Mouse (Mus musculus): ENCODE measurements around the gene Dgkz. TPM values are rescaled to one million over a fixed set of nuclear protein-coding genes. Genes with fewer than 3 reads are reported as not detected.

Dgkz gene
- polyA plus RNA-seq, 1 experiment from 2014 or later, result 36.3 TPM

DNA sequence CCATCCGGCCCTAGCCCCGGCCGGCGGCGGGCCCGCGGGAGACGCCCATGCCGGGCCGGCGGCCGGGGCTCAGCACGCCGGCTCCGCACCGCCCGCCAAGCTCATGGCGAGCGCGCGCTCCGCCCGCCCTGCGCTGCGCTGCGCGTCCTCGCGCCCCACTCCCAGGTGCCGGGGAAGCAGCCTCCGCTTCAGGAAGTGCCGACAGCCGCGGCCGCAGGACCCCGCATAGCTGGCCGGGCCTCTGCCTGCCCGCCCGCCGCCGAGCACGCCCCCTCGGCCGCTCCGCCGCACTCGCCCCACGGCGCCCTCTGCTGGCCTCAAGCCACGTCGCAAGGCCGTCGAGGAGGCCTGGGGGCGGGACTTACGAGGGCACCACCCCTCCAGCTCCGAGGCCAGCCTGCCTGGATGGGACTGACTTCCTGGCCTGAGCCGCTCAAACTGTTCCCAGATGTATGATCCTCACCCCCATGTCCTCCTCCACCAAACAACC lies 12.2 kb downstream of the Dgkz start:
- H3K4me1 ChIP-seq (replicated peaks), result peaks cover 67% of the 10 kb centered on the region
- peak overlapping the region; percentile 93 for H3K27ac ChIP-seq
- under 1% methylated on average over 56 of the region's 57 CpGs for WGBS
- H3K9me3 ChIP-seq, result no peaks in the 10 kb centered on the region
- DNase-seq (ENCODE audit: low spot score), result peak; percentile 94
- H3K36me3 ChIP-seq, result peaks cover 12% of the 10 kb centered on the region; the same call in 1 of the 2 replicates
- H3K4me3 ChIP-seq, result peak overlapping the region; percentile 87
- peaks cover 29% of the 10 kb centered on the region for H3K27me3 ChIP-seq (ENCODE audit: insufficient read depth, poor library complexity, severe bottlenecking)

DNA sequence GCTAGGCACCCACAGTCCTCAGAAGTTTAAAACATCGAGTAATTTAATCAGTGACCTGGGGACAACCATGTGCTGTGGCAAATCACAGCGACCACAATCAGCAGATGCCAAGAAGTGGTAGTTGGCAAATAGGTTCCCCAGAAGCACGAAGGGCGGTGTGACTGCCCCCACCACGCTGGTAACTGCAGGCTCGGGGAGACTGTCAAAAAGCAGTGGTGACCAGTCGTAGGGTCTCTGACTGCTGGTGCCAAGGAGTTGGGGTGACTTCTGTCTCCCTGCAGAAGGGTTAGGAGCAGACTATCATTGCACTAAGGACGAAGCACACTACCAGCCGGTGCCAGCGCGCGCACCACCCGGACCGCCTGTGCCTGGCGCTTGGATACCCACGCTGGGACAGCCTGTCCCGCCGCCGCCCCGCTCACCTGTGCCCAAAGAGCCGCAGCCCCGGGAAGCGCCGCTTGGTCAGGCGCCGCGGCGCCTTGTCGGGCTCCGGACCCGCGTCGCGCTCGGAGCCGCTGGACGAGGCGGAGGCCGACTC lies 12.7 kb downstream of the Dgkz start:
- DNase-seq (ENCODE audit: low spot score), result no peak
- H3K27me3 ChIP-seq (ENCODE audit: insufficient read depth, poor library complexity, severe bottlenecking), result peaks cover 29% of the 10 kb centered on the region
- peaks cover 12% of the 10 kb centered on the region; the same call in 1 of the 2 replicates for H3K36me3 ChIP-seq
- peak overlapping the region; percentile 93 for H3K27ac ChIP-seq
- H3K4me3 ChIP-seq, result peak overlapping the region; percentile 87
- peaks cover 62% of the 10 kb centered on the region for H3K4me1 ChIP-seq (replicated peaks)
- no peaks in the 10 kb centered on the region for H3K9me3 ChIP-seq
- WGBS, result under 1% methylated on average over 39 of the region's 39 CpGs

GRCm38 (mm10) chr2:91961901-91962761 lies 13.5 kb downstream of the Dgkz start:
- Histone ChIP-seq H3K36me3 (peaks cover 12% of the 10 kb centered on the region; the same call in 1 of the 2 replicates), H3K4me3 (peak overlapping the region; percentile 87), H3K27ac (no peak overlapping the region), H3K27me3 (ENCODE audit: insufficient read depth, poor library complexity, severe bottlenecking) (peaks cover 29% of the 10 kb centered on the region), H3K4me1 (replicated peaks) (peaks cover 66% of the 10 kb centered on the region), H3K9me3 (no peaks in the 10 kb centered on the region)
- no peak for DNase-seq (ENCODE audit: low spot score)
- WGBS, result 61% methylated on average over 4 of the region's 4 CpGs

GRCm38 (mm10) chr2:91960459-91960858 lies 15.2 kb downstream of the Dgkz start:
- H3K36me3 ChIP-seq, result peaks cover 14% of the 10 kb centered on the region; the same call in 1 of the 2 replicates
- WGBS, result 96% methylated on average over 5 of the region's 5 CpGs
- peaks cover 67% of the 10 kb centered on the region for H3K4me1 ChIP-seq (replicated peaks)
- no peak overlapping the region for H3K27ac ChIP-seq
- H3K4me3 ChIP-seq, result no peak overlapping the region
- H3K27me3 ChIP-seq (ENCODE audit: insufficient read depth, poor library complexity, severe bottlenecking), result peaks cover 15% of the 10 kb centered on the region
- DNase-seq (ENCODE audit: low spot score), result no peak
- H3K9me3 ChIP-seq, result no peaks in the 10 kb centered on the region

GRCm38 (mm10) chr2:91959544-91960410 lies 15.9 kb downstream of the Dgkz start:
- DNase-seq (ENCODE audit: low spot score), result no peak

DNA sequence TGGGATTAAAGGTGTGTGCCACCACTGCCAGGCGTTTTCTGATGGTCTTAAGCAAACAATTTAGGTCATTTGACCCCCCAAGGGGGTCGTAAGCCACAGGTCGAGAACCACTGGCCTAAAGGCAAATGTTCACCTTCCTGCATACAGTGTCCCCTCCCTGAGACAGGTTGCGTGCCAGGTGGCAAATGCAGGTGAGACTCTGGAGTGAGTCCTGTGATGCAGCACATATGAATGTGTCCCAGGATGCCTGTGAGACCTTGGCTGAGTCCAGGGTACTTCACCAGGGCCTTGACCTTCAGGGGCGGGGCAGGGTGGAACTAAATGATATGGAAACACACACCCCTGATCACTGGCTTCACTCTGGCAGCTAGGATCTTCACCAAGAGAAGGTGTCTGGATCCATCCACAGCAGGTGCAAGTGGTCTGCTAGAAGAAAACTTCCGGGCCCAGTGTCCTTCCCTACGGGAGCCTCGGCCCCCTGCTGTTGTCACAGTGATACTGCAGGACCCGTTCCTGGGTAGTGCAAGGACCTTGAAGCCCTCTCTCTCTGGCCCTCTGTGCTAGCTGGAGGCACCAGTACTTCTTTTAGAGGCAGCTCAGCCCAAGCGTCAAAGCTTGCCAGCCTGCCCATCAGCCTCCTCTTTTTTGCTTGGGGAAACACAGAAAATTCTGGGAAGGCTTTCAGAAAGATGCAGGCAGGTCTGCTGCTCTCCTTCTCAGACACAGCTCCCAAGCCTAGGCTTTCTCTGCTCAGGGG lies 16.8 kb downstream of the Dgkz start:
- WGBS, result 52% methylated on average over 10 of the region's 10 CpGs

More at GRCm38 (mm10) chr2:91959544-91960410, 15.9 kb downstream of the Dgkz start:
- peaks cover 8% of the 10 kb centered on the region for H3K27me3 ChIP-seq (ENCODE audit: insufficient read depth, poor library complexity, severe bottlenecking)
- H3K4me1 ChIP-seq (replicated peaks), result peaks cover 70% of the 10 kb centered on the region
- H3K4me3 ChIP-seq, result no peak overlapping the region
- H3K27ac ChIP-seq, result no peak overlapping the region
- 80% methylated on average over 11 of the region's 11 CpGs for WGBS
- no peaks in the 10 kb centered on the region for H3K9me3 ChIP-seq
- H3K36me3 ChIP-seq, result peaks cover 14% of the 10 kb centered on the region; the same call in 1 of the 2 replicates

GRCm38 (mm10) chr2:91958049-91958448 lies 17.6 kb downstream of the Dgkz start:
- Histone ChIP-seq H3K27ac (no peak overlapping the region), H3K4me3 (no peak overlapping the region), H3K9me3 (no peaks in the 10 kb centered on the region), H3K36me3 (peaks cover 14% of the 10 kb centered on the region; the same call in 1 of the 2 replicates), H3K27me3 (ENCODE audit: insufficient read depth, poor library complexity, severe bottlenecking) (no peaks in the 10 kb centered on the region), H3K4me1 (replicated peaks) (peaks cover 76% of the 10 kb centered on the region)
- DNase-seq (ENCODE audit: low spot score), result no peak
- WGBS, result 91% methylated on average over 8 of the region's 8 CpGs

More for the DNA sequence above, 16.8 kb downstream of the Dgkz start:
- Histone ChIP-seq H3K4me1 (replicated peaks) (peaks cover 76% of the 10 kb centered on the region), H3K27me3 (ENCODE audit: insufficient read depth, poor library complexity, severe bottlenecking) (no peaks in the 10 kb centered on the region), H3K27ac (no peak overlapping the region), H3K36me3 (peaks cover 14% of the 10 kb centered on the region; the same call in 1 of the 2 replicates), H3K9me3 (no peaks in the 10 kb centered on the region), H3K4me3 (no peak overlapping the region)
- DNase-seq (ENCODE audit: low spot score), result peak; percentile 49

GRCm38 (mm10) chr2:91957096-91957495 lies 18.6 kb downstream of the Dgkz start:
- peak overlapping the region; percentile 53; the same call in 1 of the 2 replicates for H3K27ac ChIP-seq
- H3K4me1 ChIP-seq (replicated peaks), result peaks cover 66% of the 10 kb centered on the region
- no peak for DNase-seq (ENCODE audit: low spot score)
- no peaks in the 10 kb centered on the region for H3K27me3 ChIP-seq (ENCODE audit: insufficient read depth, poor library complexity, severe bottlenecking)
- H3K4me3 ChIP-seq, result no peak overlapping the region
- no peaks in the 10 kb centered on the region for H3K9me3 ChIP-seq
- H3K36me3 ChIP-seq, result peaks cover 14% of the 10 kb centered on the region; the same call in 1 of the 2 replicates
- whole genome bisulfite sequencing, result 75% methylated on average over 4 of the region's 4 CpGs

GRCm38 (mm10) chr2:91955875-91956274 lies 19.8 kb downstream of the Dgkz start:
- Histone ChIP-seq H3K4me3 (no peak overlapping the region), H3K4me1 (replicated peaks) (peaks cover 58% of the 10 kb centered on the region), H3K9me3 (no peaks in the 10 kb centered on the region), H3K36me3 (peaks cover 14% of the 10 kb centered on the region; the same call in 1 of the 2 replicates), H3K27me3 (ENCODE audit: insufficient read depth, poor library complexity, severe bottlenecking) (no peaks in the 10 kb centered on the region), H3K27ac (no peak overlapping the region)
- 87% methylated on average over 6 of the region's 6 CpGs for WGBS
- DNase-seq (ENCODE audit: low spot score), result no peak

DNA sequence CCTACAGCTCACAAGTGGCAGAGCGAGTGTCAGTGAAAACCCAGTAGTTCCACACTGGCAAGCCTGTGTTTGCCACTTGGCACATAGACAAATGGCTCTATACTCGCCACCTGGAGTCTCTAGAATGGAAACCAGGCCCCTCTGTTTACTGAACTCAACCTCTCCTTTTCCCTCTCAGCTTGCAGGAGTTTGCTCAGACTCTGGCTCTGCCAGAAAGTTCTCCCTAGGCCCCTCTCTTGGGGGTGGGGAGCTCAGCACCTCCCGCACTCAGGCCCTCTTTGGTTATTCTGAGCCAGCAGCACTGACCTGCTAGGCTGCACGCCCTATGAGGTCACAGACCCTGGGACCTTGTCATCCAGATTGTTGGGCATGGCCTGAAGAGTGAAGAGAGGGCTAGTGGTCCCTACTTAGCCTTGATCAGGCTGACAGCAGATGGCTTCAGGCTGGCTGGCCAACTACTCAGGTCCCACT lies 20.5 kb downstream of the Dgkz start:
- Histone ChIP-seq H3K9me3 (no peaks in the 10 kb centered on the region), H3K4me1 (replicated peaks) (peaks cover 58% of the 10 kb centered on the region), H3K36me3 (peaks cover 8% of the 10 kb centered on the region; the same call in 1 of the 2 replicates), H3K27me3 (ENCODE audit: insufficient read depth, poor library complexity, severe bottlenecking) (no peaks in the 10 kb centered on the region), H3K4me3 (no peak overlapping the region), H3K27ac (peak overlapping the region; percentile 45; the same call in 1 of the 2 replicates)
- 81% methylated on average over 4 of the region's 4 CpGs for WGBS
- DNase-seq (ENCODE audit: low spot score), result no peak

- Histone ChIP-seq H3K36me3 (0 out of 2 replicates have a peak, but pooled peaks cover 3% of the 10 kb centered on the region), H3K4me3 (no peak overlapping the region), H3K27ac (peak overlapping the region; percentile 5), H3K9me3 (no peaks in the 10 kb centered on the region), H3K27me3 (ENCODE audit: insufficient read depth, poor library complexity, severe bottlenecking) (no peaks in the 10 kb centered on the region), H3K4me1 (replicated peaks) (peaks cover 58% of the 10 kb centered on the region)
- no peak for DNase-seq (ENCODE audit: low spot score)
- 12% methylated on average over 5 of the region's 5 CpGs for WGBS
Measured at GRCm38 (mm10) chr2:91953825-91954224, 21.8 kb downstream of the Dgkz start.
